Mouse (Mus musculus) olfactory bulb, adult 2 months (tissue): ENCODE measurements at regions not wholly inside any gene's neighbourhood (a gene's known extent, or its start where the extent isn't known, plus 50 kb on each side); places are given as distances from the start of the nearest gene placed in this dataset.

Source experiments
- CTCF ChIP-seq: fragments of 200-500 bp; IDR thresholded peaks from 2 replicates; pipeline ENCODE4 v1.5.1; 2012; ENCODE audit warnings: low read depth, mild to moderate bottlenecking, low read length, moderate library complexity; ENCODE audit not compliant: insufficient read depth
- POLR2A ChIP-seq: fragments of 200-500 bp; IDR thresholded peaks from 2 replicates; pipeline ENCODE4 v1.6.1; 2012; ENCODE audit warnings: mild to moderate bottlenecking, low read depth, low read length, moderate library complexity; ENCODE audit not compliant: insufficient read depth

- no peak for TF ChIP-seq CTCF
- no peak for TF ChIP-seq POLR2A
Observed at GRCm38 (mm10) chr7:36449181-36449915, 248.6 kb upstream of the Tshz3 start.
